Mouse (Mus musculus) heart, embryonic 16.5 days (tissue): Measurements from ENCODE around the gene Eif4b. TPM values are rescaled to one million over a fixed set of nuclear protein-coding genes. Genes with fewer than 3 reads are reported as not detected.

Source experiments
- ATAC-seq: fragments of 200-750 bp; cut with Nextera tagmentation; replicated peaks from 2 replicates; pipeline ENCODE4 v1.8.0; 2017; ENCODE audit warnings: moderate number of reproducible peaks; ENCODE audit not compliant: insufficient read depth, low FRiP score; ENCODE audit errors: extremely low read depth
- H3K27ac ChIP-seq: fragments of 300-500 bp; sonication (generic); 2 replicates; pipeline ENCODE4 v1.5.1; 2014; ENCODE audit warnings: mild to moderate bottlenecking, low read length, control low read depth, moderate library complexity
- H3K27me3 ChIP-seq: fragments of 300-500 bp; sonication (generic); 2 replicates; pipeline ENCODE4 v1.6.1; 2014; ENCODE audit warnings: low read length, mixed read lengths; ENCODE audit not compliant: control insufficient read depth, insufficient read depth
- H3K36me3 ChIP-seq: fragments of 300-500 bp; sonication (generic); 2 replicates; pipeline ENCODE4 v1.6.1; 2014; ENCODE audit not compliant: control insufficient read depth, insufficient read depth
- H3K4me1 ChIP-seq: fragments of 300-500 bp; sonication (generic); 2 replicates; pipeline ENCODE4 v1.6.1; 2014; ENCODE audit warnings: low read length, mixed read lengths; ENCODE audit not compliant: control insufficient read depth, insufficient read depth
- H3K4me2 ChIP-seq: fragments of 300-500 bp; sonication (generic); 2 replicates; pipeline ENCODE4 v1.6.1; 2014; ENCODE audit warnings: low read depth, mild to moderate bottlenecking, control low read depth, low read length
- H3K4me3 ChIP-seq: fragments of 300-500 bp; sonication (generic); 2 replicates; pipeline ENCODE4 v1.5.1; 2014; ENCODE audit warnings: mild to moderate bottlenecking, control low read depth, low read length
- H3K9ac ChIP-seq: fragments of 300-500 bp; sonication (generic); 2 replicates; pipeline ENCODE4 v1.6.1; 2014; ENCODE audit warnings: low read length, control low read depth
- H3K9me3 ChIP-seq: fragments of 300-500 bp; sonication (generic); replicated peaks from 2 replicates; pipeline ENCODE4 v1.6.1; 2016; ENCODE audit warnings: low read length; ENCODE audit not compliant: control insufficient read depth
- WGBS: fragments of 180-500 bp; shearing (Covaris S2); extraction: QIAGEN DNeasy Blood & Tissue Kit; methylation state at CpG from one replicate; pipeline ENCODE4 v1.1.7; 2014; 5-methylcytosine and 5-hydroxymethylcytosine counted together
- polyA plus RNA-seq: library from polyadenylated mRNA; unstranded; fragments of >200 nt; fragmentation: Nextera tagmentation; extraction: Ambion mirVana; gene quantifications from 2 replicates; pipeline ENCODE4 v1.2.1, GENCODE M21; 2015

The Eif4b gene
- polyA plus RNA-seq, 1 experiment from 2014 or later, result 75.0 TPM

GRCm38 (mm10) chr15:102117461-102118443 lies 44.2 kb downstream of the Eif4b start:
- H3K9ac ChIP-seq, result no peak overlapping the region
- H3K27me3 ChIP-seq, result no peaks in the 10 kb centered on the region
- WGBS, result 63% methylated on average over 19 of the region's 19 CpGs
- H3K9me3 ChIP-seq, result no peaks in the 10 kb centered on the region
- no peak for ATAC-seq
- peaks cover 2% of the 10 kb centered on the region; the same call in 1 of the 2 replicates for H3K4me1 ChIP-seq
- peaks cover 18% of the 10 kb centered on the region for H3K36me3 ChIP-seq
- no peak overlapping the region for H3K4me3 ChIP-seq
- H3K27ac ChIP-seq, result no peak overlapping the region
- H3K4me2 ChIP-seq, result no peak overlapping the region

GRCm38 (mm10) chr15:102118591-102118990 lies 45.0 kb downstream of the Eif4b start:
- 89% methylated on average over 4 of the region's 4 CpGs for WGBS
- no peak for ATAC-seq
- peaks cover 15% of the 10 kb centered on the region for H3K36me3 ChIP-seq

GRCm38 (mm10) chr15:102119121-102119830 lies 45.7 kb downstream of the Eif4b start:
- Histone ChIP-seq H3K4me1 (peaks cover 2% of the 10 kb centered on the region; the same call in 1 of the 2 replicates), H3K4me3 (no peak overlapping the region), H3K27me3 (no peaks in the 10 kb centered on the region), H3K36me3 (peaks cover 13% of the 10 kb centered on the region), H3K4me2 (no peak overlapping the region), H3K9me3 (no peaks in the 10 kb centered on the region), H3K27ac (no peak overlapping the region), H3K9ac (no peak overlapping the region)
- ATAC-seq, result no peak
- WGBS, result 75% methylated on average over 8 of the region's 8 CpGs

More at GRCm38 (mm10) chr15:102118591-102118990, 45.0 kb downstream of the Eif4b start:
- Histone ChIP-seq H3K4me2 (no peak overlapping the region), H3K27me3 (no peaks in the 10 kb centered on the region), H3K9ac (no peak overlapping the region), H3K4me1 (peaks cover 2% of the 10 kb centered on the region; the same call in 1 of the 2 replicates), H3K9me3 (no peaks in the 10 kb centered on the region), H3K27ac (no peak overlapping the region), H3K4me3 (no peak overlapping the region)

- H3K4me3 ChIP-seq, result no peak overlapping the region
- H3K27me3 ChIP-seq, result no peaks in the 10 kb centered on the region
- H3K27ac ChIP-seq, result no peak overlapping the region
- WGBS, result 66% methylated on average over 2 of the region's 2 CpGs
- H3K4me2 ChIP-seq, result no peak overlapping the region
- no peak overlapping the region for H3K9ac ChIP-seq
- no peaks in the 10 kb centered on the region for H3K9me3 ChIP-seq
- no peak for ATAC-seq
- peaks cover 13% of the 10 kb centered on the region for H3K36me3 ChIP-seq
- peaks cover 2% of the 10 kb centered on the region; the same call in 1 of the 2 replicates for H3K4me1 ChIP-seq
These were observed 46.2 kb downstream of the Eif4b start for GRCm38 (mm10) chr15:102119831-102120170.

GRCm38 (mm10) chr15:102120530-102120929 lies 47.0 kb downstream of the Eif4b start:
- WGBS, result 75% methylated on average over 5 of the region's 5 CpGs

GRCm38 (mm10) chr15:102126303-102126702 lies 52.7 kb downstream of the Eif4b start:
- Histone ChIP-seq H3K27me3 (no peaks in the 10 kb centered on the region), H3K4me1 (peaks cover 11% of the 10 kb centered on the region), H3K36me3 (peaks cover 25% of the 10 kb centered on the region), H3K27ac (peak overlapping the region; percentile 69), H3K4me3 (no peak overlapping the region), H3K9ac (0 out of 2 replicates have a peak overlapping the region, but pooled peaks have one; percentile 38), H3K4me2 (no peak overlapping the region), H3K9me3 (no peaks in the 10 kb centered on the region)
- WGBS, result 10% methylated on average over 2 of the region's 2 CpGs
- peak; percentile 80 for ATAC-seq

More at GRCm38 (mm10) chr15:102120530-102120929, 47.0 kb downstream of the Eif4b start:
- H3K9me3 ChIP-seq, result no peaks in the 10 kb centered on the region
- H3K9ac ChIP-seq, result no peak overlapping the region
- H3K4me2 ChIP-seq, result no peak overlapping the region
- peaks cover 12% of the 10 kb centered on the region for H3K36me3 ChIP-seq
- H3K4me1 ChIP-seq, result peaks cover 2% of the 10 kb centered on the region; the same call in 1 of the 2 replicates
- H3K27ac ChIP-seq, result no peak overlapping the region
- no peak overlapping the region for H3K4me3 ChIP-seq
- ATAC-seq, result no peak
- H3K27me3 ChIP-seq, result no peaks in the 10 kb centered on the region

- H3K4me2 ChIP-seq, result no peak overlapping the region
- H3K4me3 ChIP-seq, result no peak overlapping the region
- H3K9ac ChIP-seq, result no peak overlapping the region
- H3K36me3 ChIP-seq, result peaks cover 25% of the 10 kb centered on the region
- H3K9me3 ChIP-seq, result no peaks in the 10 kb centered on the region
- peaks cover 11% of the 10 kb centered on the region for H3K4me1 ChIP-seq
- ATAC-seq, result no peak
- no peaks in the 10 kb centered on the region for H3K27me3 ChIP-seq
- WGBS, result 86% methylated on average over 9 of the region's 9 CpGs
- no peak overlapping the region for H3K27ac ChIP-seq
These were observed 59.7 kb downstream of the Eif4b start for GRCm38 (mm10) chr15:102133314-102133713.

GRCm38 (mm10) chr15:102134709-102135108 lies 61.1 kb downstream of the Eif4b start:
- Histone ChIP-seq H3K4me3 (no peak overlapping the region), H3K9ac (peak overlapping the region; percentile 83), H3K4me2 (no peak overlapping the region), H3K27me3 (no peaks in the 10 kb centered on the region), H3K4me1 (peaks cover 11% of the 10 kb centered on the region), H3K9me3 (no peaks in the 10 kb centered on the region), H3K36me3 (peaks cover 15% of the 10 kb centered on the region), H3K27ac (no peak overlapping the region)
- ATAC-seq, result no peak
- WGBS, result 82% methylated on average over 2 of the region's 2 CpGs
